Comparison of ENCODE assay signal across 8 mouse cellular contexts in the genomic region with DNA sequence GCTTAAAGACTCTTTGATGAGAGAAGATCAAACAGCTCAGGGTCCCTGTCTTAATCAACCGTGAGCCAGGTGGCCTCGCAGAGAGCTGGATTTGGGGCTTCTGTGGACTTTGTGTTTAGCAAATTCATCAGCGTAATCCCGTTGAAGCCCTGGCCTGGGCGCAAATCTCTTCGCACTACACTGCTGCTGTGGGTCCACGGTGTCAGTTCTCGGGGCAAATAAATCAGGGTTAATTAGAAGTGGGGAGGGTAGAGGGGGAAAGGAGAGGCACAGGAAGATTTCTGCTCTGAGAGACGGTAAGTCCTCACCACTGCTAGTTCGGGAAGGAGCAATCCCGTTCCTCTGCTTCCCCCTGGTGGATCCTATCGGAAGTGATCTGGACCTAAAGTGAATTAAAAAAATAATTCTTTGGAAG. TPM values are rescaled to one million over a fixed set of nuclear protein-coding genes. Genes with fewer than 3 reads are reported as not detected.
DNase-seq lines count a peak whose midpoint lies in the region; ATAC-seq and TF ChIP-seq lines count a peak whose summit lies in the region.

No protein-coding gene starts in this region.

- H3K36me3 ChIP-seq in embryonic facial prominence, embryonic 10.5 days (replicated peaks), result no peaks in the 10 kb centered on the region
- no peaks in the 10 kb centered on the region for H3K36me3 ChIP-seq in heart, embryonic 10.5 days
- no peaks in the 10 kb centered on the region for H3K36me3 ChIP-seq in kidney, embryonic 15.5 days
- no peaks in the 10 kb centered on the region for H3K36me3 ChIP-seq in limb, embryonic 15.5 days
- no peaks in the 10 kb centered on the region for H3K36me3 ChIP-seq in midbrain, postnatal 0 days (ENCODE audit: insufficient read depth, low read length)

- peak overlapping the region; percentile 54; the same call in 1 of the 2 replicates for H3K27ac ChIP-seq in embryonic facial prominence, embryonic 10.5 days (replicated peaks)
- H3K27ac ChIP-seq in heart, embryonic 10.5 days, result peak overlapping the region; percentile 75
- no peak overlapping the region for H3K27ac ChIP-seq in kidney, embryonic 15.5 days
- no peak overlapping the region for H3K27ac ChIP-seq in limb, embryonic 15.5 days
- H3K27ac ChIP-seq in midbrain, postnatal 0 days (ENCODE audit: low read depth, low read length), result no peak overlapping the region

- peak overlapping the region; percentile 47 for H3K4me3 ChIP-seq in embryonic facial prominence, embryonic 10.5 days
- peak overlapping the region; percentile 53 for H3K4me3 ChIP-seq in heart, embryonic 10.5 days
- peak overlapping the region; percentile 29 for H3K4me3 ChIP-seq in kidney, embryonic 15.5 days (replicated peaks)
- peak overlapping the region; percentile 22 for H3K4me3 ChIP-seq in limb, embryonic 15.5 days
- H3K4me3 ChIP-seq in midbrain, postnatal 0 days (ENCODE audit: low read depth, low read length), result peak overlapping the region; percentile 16; the same call in 1 of the 2 replicates

- DNase-seq in 3T3-L1 (ENCODE audit: low read depth, low spot score) (peak; percentile 80), adipocyte (ENCODE audit: low spot score) (peak; percentile 72)
- DNase-seq in embryonic facial prominence, embryonic 10.5 days (ENCODE audit: low spot score), result peak; percentile 70
- DNase-seq in heart, embryonic 10.5 days (ENCODE audit: low spot score), result peak; percentile 81
- peak; percentile 74 for DNase-seq in midbrain, postnatal 0 days (ENCODE audit: low spot score)
- peak; percentile 88 for DNase-seq in testis, postnatal 10 days (ENCODE audit: low spot score)

- no peaks in the 10 kb centered on the region for H3K9me3 ChIP-seq in embryonic facial prominence, embryonic 10.5 days
- no peaks in the 10 kb centered on the region for H3K9me3 ChIP-seq in heart, embryonic 10.5 days
- no peaks in the 10 kb centered on the region for H3K9me3 ChIP-seq in kidney, embryonic 15.5 days (replicated peaks)
- no peaks in the 10 kb centered on the region for H3K9me3 ChIP-seq in limb, embryonic 15.5 days
- H3K9me3 ChIP-seq in midbrain, postnatal 0 days (ENCODE audit: low read length), result no peaks in the 10 kb centered on the region

- peak overlapping the region; percentile 8; the same call in 1 of the 2 replicates for H3K9ac ChIP-seq in kidney, embryonic 15.5 days
- 0 out of 2 replicates have a peak overlapping the region, but pooled peaks have one; percentile 2 for H3K9ac ChIP-seq in limb, embryonic 15.5 days
- H3K9ac ChIP-seq in midbrain, postnatal 0 days (replicated peaks; ENCODE audit: low read length, poor library complexity, severe bottlenecking), result no peak overlapping the region

- peaks cover 46% of the 10 kb centered on the region for H3K27me3 ChIP-seq in embryonic facial prominence, embryonic 10.5 days (replicated peaks; ENCODE audit: low read depth, poor library complexity, severe bottlenecking)
- H3K27me3 ChIP-seq in heart, embryonic 10.5 days (ENCODE audit: insufficient read depth, poor library complexity, severe bottlenecking), result 0 out of 2 replicates have a peak, but pooled peaks cover 12% of the 10 kb centered on the region
- H3K27me3 ChIP-seq in kidney, embryonic 15.5 days, result peaks cover 31% of the 10 kb centered on the region
- peaks cover 34% of the 10 kb centered on the region for H3K27me3 ChIP-seq in limb, embryonic 15.5 days
- H3K27me3 ChIP-seq in midbrain, postnatal 0 days (ENCODE audit: insufficient read depth, low read length), result peaks cover 1% of the 10 kb centered on the region

- peak overlapping the region; percentile 60 for H3K4me2 ChIP-seq in kidney, embryonic 15.5 days
- H3K4me2 ChIP-seq in limb, embryonic 15.5 days, result peak overlapping the region; percentile 43
- H3K4me2 ChIP-seq in midbrain, postnatal 0 days (ENCODE audit: low read depth, low read length, poor library complexity, severe bottlenecking), result peak overlapping the region; percentile 44

- peaks cover 28% of the 10 kb centered on the region for H3K4me1 ChIP-seq in embryonic facial prominence, embryonic 10.5 days
- peaks cover 8% of the 10 kb centered on the region for H3K4me1 ChIP-seq in heart, embryonic 10.5 days
- peaks cover 10% of the 10 kb centered on the region for H3K4me1 ChIP-seq in kidney, embryonic 15.5 days
- peaks cover under 1% of the 10 kb centered on the region for H3K4me1 ChIP-seq in limb, embryonic 15.5 days
- H3K4me1 ChIP-seq in midbrain, postnatal 0 days (ENCODE audit: insufficient read depth, low read length), result no peaks in the 10 kb centered on the region

- 1% methylated on average over 12 of the region's 12 CpGs for WGBS in embryonic facial prominence, embryonic 10.5 days
- 2% methylated on average over 12 of the region's 12 CpGs for WGBS in heart, embryonic 10.5 days
- WGBS in kidney, embryonic 15.5 days, result 3% methylated on average over 12 of the region's 12 CpGs
- 1% methylated on average over 12 of the region's 12 CpGs for WGBS in limb, embryonic 15.5 days
- WGBS in midbrain, postnatal 0 days, result 1% methylated on average over 12 of the region's 12 CpGs

- ATAC-seq in kidney, embryonic 15.5 days (replicated peaks; ENCODE audit: low FRiP score), result peak; percentile 78; the same call in 1 of the 2 replicates
- ATAC-seq in limb, embryonic 15.5 days (ENCODE audit: insufficient number of reproducible peaks, low FRiP score, low TSS enrichment, low read depth), result no peak
- ATAC-seq in midbrain, postnatal 0 days (ENCODE audit: low FRiP score), result peak; percentile 72; the same call in 1 of the 2 replicates

- peak; percentile 92 for TF ChIP-seq CTCF in midbrain, postnatal 0 days (IDR thresholded peaks at IDR 0.05)

RNA-seq across cellular contexts. Expression of a gene that starts 5.0 kb away (rescaled TPM):
- 11.6 and 16.5 TPM in 2 replicates for polyA plus RNA-seq in embryonic facial prominence, embryonic 10.5 days (2016; fragmentation: Nextera tagmentation; extraction: Ambion mirVana)
- polyA plus RNA-seq in heart, embryonic 10.5 days (2016; fragmentation: Nextera tagmentation; extraction: Ambion mirVana), result 4.2 and 16.2 TPM in 2 replicates
- polyA plus RNA-seq in kidney, embryonic 15.5 days (2015; fragmentation: Nextera tagmentation; extraction: Ambion mirVana), result 33.5 and 38.0 TPM in 2 replicates
- polyA plus RNA-seq in limb, embryonic 15.5 days (2015; fragmentation: Nextera tagmentation; extraction: Ambion mirVana), result 14.6 and 16.5 TPM in 2 replicates
- total RNA-seq in midbrain, postnatal 0 days (2014; rRNA removed), result 0.33 and 1.3 TPM in 2 replicates
- polyA plus RNA-seq in midbrain, postnatal 0 days (2015; fragmentation: Nextera tagmentation; extraction: Ambion mirVana), result 0.49 and 0.59 TPM in 2 replicates

Comparison
In these comparisons a context has a peak if more than half of its experiments do, and no peak if none do; other contexts are left out.
1. H3K27ac ChIP-seq: peak in embryonic facial prominence, embryonic 10.5 days (single experiment) and heart, embryonic 10.5 days (single experiment); none in kidney, embryonic 15.5 days (single experiment), limb, embryonic 15.5 days (single experiment) and midbrain, postnatal 0 days (single experiment).
2. Peak in every context shown above with its lines, with median percentiles within 50 percentile points of each other: DNase-seq, H3K4me3 ChIP-seq and H3K4me2 ChIP-seq.